Mouse (Mus musculus) lung, adult 2 months (tissue): ENCODE measurements around the gene Nmnat2.

Source experiments
- CTCF ChIP-seq: fragments of 200-500 bp; IDR thresholded peaks from 2 replicates; pipeline ENCODE4 v1.5.1; 2011; ENCODE audit warnings: mild to moderate bottlenecking, low read length, control low read depth; ENCODE audit not compliant: insufficient read depth
- POLR2A ChIP-seq: fragments of 200-500 bp; IDR thresholded peaks from 2 replicates; pipeline ENCODE4 v1.6.1; 2011; ENCODE audit warnings: low read depth, mild to moderate bottlenecking, control low read depth, low read length, borderline replicate concordance; ENCODE audit errors: extremely low read depth

DNA sequence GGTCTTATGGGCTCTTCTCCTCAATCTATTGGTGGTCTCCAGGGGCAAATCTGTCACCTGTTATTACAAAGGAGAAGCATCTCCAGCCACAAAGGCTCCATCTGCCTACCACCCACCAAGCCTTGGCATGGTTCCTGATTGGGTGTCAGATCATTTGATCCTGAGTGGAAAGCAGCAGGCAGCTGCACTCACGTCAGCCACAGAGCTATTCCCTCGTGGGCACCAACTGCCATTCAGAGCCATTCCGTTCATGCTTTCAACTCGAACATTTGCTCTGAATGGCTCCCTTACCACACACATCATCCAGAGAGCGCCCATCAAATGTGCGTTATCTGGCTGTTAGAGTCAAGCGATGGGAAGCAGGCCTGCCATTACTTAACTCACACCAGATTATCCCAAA lies 153.1 kb downstream of the Nmnat2 start:
- TF ChIP-seq CTCF, result no peak
- no peak for TF ChIP-seq POLR2A
